Comparison of ENCODE assay signal across 1 mouse cellular context in genomic region chr7:80422759-80423480, GRCm38 (mm10).
TF ChIP-seq lines count a peak whose summit lies in the region.

No protein-coding gene starts in this region.

TF ChIP-seq in MEL, 35 proteins besides CTCF, POLR2A, EP300 and RAD21 (continued from another document):
- TF ChIP-seq GABPA (IDR thresholded peaks at IDR 0.05; ENCODE audit: low read depth, low read length) (no peak), RCOR1 (IDR thresholded peaks at IDR 0.05; ENCODE audit: low read depth, low read length) (peak; percentile 60)
